Mouse (Mus musculus): Measurements from ENCODE around the gene Lrch1. TPM values are rescaled to one million over a fixed set of nuclear protein-coding genes. Genes with fewer than 3 reads are reported as not detected.

Lrch1 gene
- polyA plus RNA-seq, 1 experiment = 9.9 TPM

- Histone ChIP-seq H3K36me3 (ENCODE audit: control insufficient read depth, insufficient read depth) (no peaks in the 10 kb centered on the region), H3ac (ENCODE audit: control insufficient read depth, insufficient read length) (no peak overlapping the region), H3K4me3 (no peak overlapping the region), H3K79me2 (ENCODE audit: control insufficient read depth, insufficient read depth) (peaks cover 83% of the 10 kb centered on the region), H3K27me3 (ENCODE audit: control insufficient read depth, insufficient read depth, insufficient read length) (no peaks in the 10 kb centered on the region), H3K4me2 (ENCODE audit: low read depth) (no peak overlapping the region)
- TF ChIP-seq MAX (IDR thresholded peaks at IDR 0.05; ENCODE audit: low read depth) = no peak
- TF ChIP-seq TCF3 (IDR thresholded peaks at IDR 0.05; ENCODE audit: insufficient read length, low read depth) = no peak
- TF ChIP-seq REST (IDR thresholded peaks at IDR 0.05; ENCODE audit: insufficient read depth, insufficient read length) = no peak
- TF ChIP-seq MYOD1 (IDR thresholded peaks at IDR 0.05; ENCODE audit: control insufficient read depth in 1 of 3, insufficient read length in 2 of 3, low read depth in 2 of 3) = no peak
- no peak for TF ChIP-seq POLR2A (IDR thresholded peaks at IDR 0.05; ENCODE audit: insufficient read length, low read depth)
- TF ChIP-seq CEBPB (IDR thresholded peaks at IDR 0.05; ENCODE audit: insufficient read depth, poor library complexity, severe bottlenecking) = no peak
- no peak for TF ChIP-seq POLR2AphosphoS2 (IDR thresholded peaks at IDR 0.05; ENCODE audit: insufficient read length, low read depth)
- TF ChIP-seq MYOG (IDR thresholded peaks at IDR 0.05; ENCODE audit: control insufficient read depth in 1 of 3, insufficient read depth in 1 of 3, insufficient read length in 2 of 3, low read depth in 2 of 3) = no peak
- no peak for TF ChIP-seq E2F4 (IDR thresholded peaks at IDR 0.05; ENCODE audit: insufficient read depth)
- no peak for TF ChIP-seq SRF (IDR thresholded peaks at IDR 0.05; ENCODE audit: control insufficient read depth, insufficient read length, low read depth)
- TF ChIP-seq TCF12 (IDR thresholded peaks at IDR 0.05; ENCODE audit: insufficient read depth, poor library complexity, severe bottlenecking) = no peak
- TF ChIP-seq USF1 (IDR thresholded peaks at IDR 0.05; ENCODE audit: low read depth) = no peak
Observed at GRCm38 (mm10) chr14:74941591-74941990, 6.1 kb downstream of the Lrch1 start.

- Histone ChIP-seq H3K4me3 (no peak overlapping the region), H3K79me2 (ENCODE audit: control insufficient read depth, insufficient read depth) (peaks cover 79% of the 10 kb centered on the region), H3ac (ENCODE audit: control insufficient read depth, insufficient read length) (no peak overlapping the region), H3K4me2 (ENCODE audit: low read depth) (no peak overlapping the region), H3K36me3 (ENCODE audit: control insufficient read depth, insufficient read depth) (no peaks in the 10 kb centered on the region), H3K27me3 (ENCODE audit: control insufficient read depth, insufficient read depth, insufficient read length) (no peaks in the 10 kb centered on the region)
- TF ChIP-seq POLR2AphosphoS2 (IDR thresholded peaks at IDR 0.05; ENCODE audit: insufficient read length, low read depth) (no peak), SRF (IDR thresholded peaks at IDR 0.05; ENCODE audit: control insufficient read depth, insufficient read length, low read depth) (no peak)
Observed at GRCm38 (mm10) chr14:74940741-74941140, 6.9 kb downstream of the Lrch1 start.

- peaks cover 78% of the 10 kb centered on the region for H3K79me2 ChIP-seq (ENCODE audit: control insufficient read depth, insufficient read depth)
- no peaks in the 10 kb centered on the region for H3K27me3 ChIP-seq (ENCODE audit: control insufficient read depth, insufficient read depth, insufficient read length)
- no peak overlapping the region for H3ac ChIP-seq (ENCODE audit: control insufficient read depth, insufficient read length)
- no peaks in the 10 kb centered on the region for H3K36me3 ChIP-seq (ENCODE audit: control insufficient read depth, insufficient read depth)
- TF ChIP-seq MYOG (IDR thresholded peaks at IDR 0.05; ENCODE audit: control insufficient read depth in 1 of 3, insufficient read depth in 1 of 3, insufficient read length in 2 of 3, low read depth in 2 of 3) (no peak), SRF (IDR thresholded peaks at IDR 0.05; ENCODE audit: control insufficient read depth, insufficient read length, low read depth) (no peak), TCF3 (IDR thresholded peaks at IDR 0.05; ENCODE audit: insufficient read length, low read depth) (no peak), MAX (IDR thresholded peaks at IDR 0.05; ENCODE audit: low read depth) (no peak), POLR2A (IDR thresholded peaks at IDR 0.05; ENCODE audit: insufficient read length, low read depth) (no peak), USF1 (IDR thresholded peaks at IDR 0.05; ENCODE audit: low read depth) (no peak), POLR2AphosphoS2 (IDR thresholded peaks at IDR 0.05; ENCODE audit: insufficient read length, low read depth) (no peak), MYOD1 (IDR thresholded peaks at IDR 0.05; ENCODE audit: control insufficient read depth in 1 of 3, insufficient read length in 2 of 3, low read depth in 2 of 3) (no peak), CEBPB (IDR thresholded peaks at IDR 0.05; ENCODE audit: insufficient read depth, poor library complexity, severe bottlenecking) (no peak), TCF12 (IDR thresholded peaks at IDR 0.05; ENCODE audit: insufficient read depth, poor library complexity, severe bottlenecking) (no peak), REST (IDR thresholded peaks at IDR 0.05; ENCODE audit: insufficient read depth, insufficient read length) (no peak), E2F4 (IDR thresholded peaks at IDR 0.05; ENCODE audit: insufficient read depth) (no peak)
- no peak overlapping the region for H3K4me3 ChIP-seq
- no peak overlapping the region for H3K4me2 ChIP-seq (ENCODE audit: low read depth)
Observed at GRCm38 (mm10) chr14:74939355-74939754, 8.3 kb downstream of the Lrch1 start.

DNA sequence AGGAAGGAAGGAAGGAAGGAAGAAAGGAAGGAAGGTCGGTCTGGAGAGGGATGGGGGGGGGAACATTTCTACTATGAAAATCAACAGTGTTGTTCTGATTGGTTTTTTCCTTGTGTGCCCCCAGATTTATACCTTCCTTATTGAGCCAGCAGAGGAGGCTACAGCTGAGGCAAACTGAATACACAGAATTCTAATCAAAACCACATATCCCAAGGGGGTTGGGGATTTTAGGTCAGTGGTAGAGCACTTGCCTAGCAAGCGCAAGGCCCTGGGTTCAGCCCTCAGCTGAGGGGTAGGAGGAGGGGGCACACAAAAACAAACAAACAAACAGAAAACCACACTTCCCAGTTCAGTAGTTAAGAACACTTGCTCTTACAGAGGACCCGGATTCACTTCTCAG is 8.8 kb downstream of the Lrch1 start:
- Histone ChIP-seq H3K36me3 (ENCODE audit: control insufficient read depth, insufficient read depth) (no peaks in the 10 kb centered on the region), H3K27me3 (ENCODE audit: control insufficient read depth, insufficient read depth, insufficient read length) (no peaks in the 10 kb centered on the region), H3K79me2 (ENCODE audit: control insufficient read depth, insufficient read depth) (peaks cover 78% of the 10 kb centered on the region), H3ac (ENCODE audit: control insufficient read depth, insufficient read length) (no peak overlapping the region), H3K4me3 (no peak overlapping the region), H3K4me2 (ENCODE audit: low read depth) (no peak overlapping the region)
- no peak for TF ChIP-seq MAX (IDR thresholded peaks at IDR 0.05; ENCODE audit: low read depth)
- TF ChIP-seq POLR2A (IDR thresholded peaks at IDR 0.05; ENCODE audit: insufficient read length, low read depth) = no peak
- TF ChIP-seq SRF (IDR thresholded peaks at IDR 0.05; ENCODE audit: control insufficient read depth, insufficient read length, low read depth) = no peak
- TF ChIP-seq REST (IDR thresholded peaks at IDR 0.05; ENCODE audit: insufficient read depth, insufficient read length) = no peak
- no peak for TF ChIP-seq POLR2AphosphoS2 (IDR thresholded peaks at IDR 0.05; ENCODE audit: insufficient read length, low read depth)
- no peak for TF ChIP-seq USF1 (IDR thresholded peaks at IDR 0.05; ENCODE audit: low read depth)
- TF ChIP-seq MYOD1 (IDR thresholded peaks at IDR 0.05; ENCODE audit: control insufficient read depth in 1 of 3, insufficient read length in 2 of 3, low read depth in 2 of 3) = no peak
- no peak for TF ChIP-seq TCF3 (IDR thresholded peaks at IDR 0.05; ENCODE audit: insufficient read length, low read depth)
- TF ChIP-seq MYOG (IDR thresholded peaks at IDR 0.05; ENCODE audit: control insufficient read depth in 1 of 3, insufficient read depth in 1 of 3, insufficient read length in 2 of 3, low read depth in 2 of 3) = no peak
- TF ChIP-seq TCF12 (IDR thresholded peaks at IDR 0.05; ENCODE audit: insufficient read depth, poor library complexity, severe bottlenecking) = no peak
- no peak for TF ChIP-seq CEBPB (IDR thresholded peaks at IDR 0.05; ENCODE audit: insufficient read depth, poor library complexity, severe bottlenecking)
- no peak for TF ChIP-seq E2F4 (IDR thresholded peaks at IDR 0.05; ENCODE audit: insufficient read depth)
